Mouse (Mus musculus): ENCODE measurements at regions not wholly inside any gene's neighbourhood (a gene's known extent, or its start where the extent isn't known, plus 50 kb on each side); places are given as distances from the start of the nearest gene placed in this dataset.
A peak's percentile ranks its signal among the peaks of the same experiment; 100 is the strongest.

DNA sequence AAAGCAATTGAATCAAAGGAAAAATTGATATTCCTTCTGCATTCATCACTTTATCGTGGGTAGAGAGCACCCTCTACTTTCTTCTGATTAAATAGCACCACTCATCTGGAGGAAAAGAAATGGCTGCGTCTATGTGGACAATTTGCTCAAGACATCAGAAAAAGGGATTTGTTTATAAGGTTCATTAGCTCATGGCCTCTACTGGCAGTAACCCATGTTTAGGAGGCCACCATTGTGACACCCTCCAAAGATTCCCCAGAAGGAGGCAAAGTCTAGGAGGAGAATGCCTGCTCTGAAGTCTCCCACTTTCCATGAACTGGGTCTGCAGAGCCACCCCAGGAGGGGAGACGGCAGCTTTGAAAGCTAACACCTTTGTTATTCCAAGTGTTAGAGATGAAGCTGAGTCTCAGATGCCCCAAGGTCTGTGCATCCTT lies 147.2 kb upstream of the Plscr5 start:
- peak; percentile 72 for DNase-seq (ENCODE audit: low read depth, low spot score)

DNA sequence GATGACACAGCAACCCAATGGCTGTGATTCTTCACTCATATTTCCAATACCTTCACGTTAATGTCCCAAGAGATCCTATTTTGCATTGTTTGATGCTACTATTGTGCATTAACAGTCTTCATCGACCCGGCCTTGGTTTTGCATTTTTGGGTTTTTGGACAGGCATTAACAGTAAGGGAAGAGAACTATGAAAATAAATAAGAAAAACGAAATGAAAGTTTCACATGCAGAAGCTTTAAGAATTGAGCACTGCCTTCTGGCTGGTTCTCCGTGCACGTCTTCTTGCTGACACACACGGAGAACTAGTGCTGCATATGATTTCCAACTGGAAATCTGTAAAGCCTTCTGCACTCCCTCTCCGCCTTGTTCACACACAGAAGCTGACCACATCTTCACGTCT lies 148.6 kb upstream of the Plscr5 start:
- DNase-seq (ENCODE audit: low read depth, low spot score) = peak; percentile 50

DNA sequence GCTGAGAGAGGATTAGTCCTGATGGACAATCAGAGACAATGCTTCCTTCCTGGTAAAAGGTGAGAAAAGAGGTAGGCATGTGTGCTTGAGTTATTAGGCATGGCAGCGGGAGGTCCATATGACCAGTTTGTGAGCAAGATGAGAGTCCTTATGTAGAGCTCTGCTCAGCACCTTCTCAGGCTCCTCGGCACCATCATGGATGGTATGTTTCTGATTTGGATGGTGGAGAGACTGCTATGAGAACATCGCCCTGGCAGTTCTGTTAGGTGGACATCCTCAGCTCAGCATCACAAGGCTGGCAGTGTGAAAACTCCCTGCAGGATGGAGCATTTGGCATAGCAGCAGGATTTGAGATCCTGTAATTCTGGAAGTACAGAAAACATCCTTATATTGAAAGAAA lies 176.2 kb upstream of the Plscr5 start:
- DNase-seq (ENCODE audit: low read depth, low spot score) = peak; percentile 98

DNA sequence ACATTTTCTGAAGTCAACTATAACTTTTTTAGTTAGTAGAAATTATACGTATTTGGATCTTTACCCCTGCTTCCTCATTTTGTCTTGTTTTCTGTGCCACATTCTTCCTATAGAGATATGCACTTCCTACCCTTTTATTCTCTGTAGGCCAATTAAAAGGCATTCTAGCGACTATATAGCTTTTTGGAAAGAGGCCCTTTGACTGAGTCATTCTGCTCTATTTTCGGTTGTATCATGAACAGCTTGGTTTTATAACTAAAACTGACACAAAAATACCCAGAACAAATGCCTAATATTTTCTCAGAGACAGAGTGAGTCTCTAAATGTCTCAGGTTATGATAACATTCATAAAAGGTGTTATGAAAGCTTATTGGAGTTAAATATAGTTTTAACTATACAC lies 176.8 kb upstream of the Plscr5 start:
- DNase-seq (ENCODE audit: low read depth, low spot score) = peak; percentile 91

DNA sequence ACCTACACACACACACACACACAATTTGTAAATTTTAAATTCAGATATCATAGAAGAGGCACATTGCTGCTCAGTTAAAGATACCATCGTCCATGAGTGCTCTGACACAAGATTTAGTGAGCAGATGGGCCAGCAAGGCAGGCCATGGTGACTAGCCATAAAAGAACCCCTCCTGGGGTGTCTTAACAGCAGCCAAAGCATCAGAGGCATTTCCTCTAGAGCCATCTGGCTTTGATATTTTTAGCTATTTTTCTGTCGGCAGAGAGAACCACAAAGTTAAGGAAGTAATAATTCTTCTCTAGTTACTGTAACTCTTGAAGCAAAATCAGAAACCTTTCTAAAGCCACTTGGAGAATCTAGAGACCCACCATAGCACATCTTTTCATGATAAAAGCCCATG lies 204.5 kb upstream of the Plscr5 start:
- DNase-seq (ENCODE audit: low read depth, low spot score) = peak; percentile 96

DNA sequence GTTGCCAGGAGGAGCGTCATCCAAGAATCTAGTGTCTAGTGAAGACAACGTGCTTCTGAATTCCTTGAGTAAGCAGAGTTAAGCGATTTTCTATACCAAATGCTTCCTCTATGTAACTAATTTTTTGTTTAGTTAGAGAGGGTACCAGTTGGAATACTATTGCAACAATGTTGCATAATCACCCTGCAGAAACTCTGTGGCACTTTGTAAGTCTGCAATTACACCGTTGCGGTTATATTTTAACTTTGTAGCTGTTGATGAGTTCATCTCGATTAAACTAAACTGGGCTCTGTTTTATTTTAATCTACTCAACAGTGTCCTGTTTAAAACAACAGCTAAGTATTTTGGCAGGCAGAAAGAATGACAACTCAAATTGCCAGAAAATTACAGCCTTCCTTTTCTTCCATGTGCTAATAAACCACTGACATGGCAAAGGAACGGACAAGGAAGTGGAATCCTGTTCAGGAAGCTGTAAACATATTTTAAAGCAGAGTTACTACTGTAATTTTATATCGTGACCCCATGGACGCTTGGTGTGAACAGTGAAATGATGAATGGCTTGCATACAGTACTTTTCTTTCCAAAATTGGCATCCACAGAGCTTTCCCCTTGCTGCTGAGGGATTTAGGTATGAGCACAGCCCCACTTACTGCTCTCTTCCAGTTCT lies 210.6 kb upstream of the Plscr5 start:
- DNase-seq (ENCODE audit: low read depth, low spot score) = no peak

DNA sequence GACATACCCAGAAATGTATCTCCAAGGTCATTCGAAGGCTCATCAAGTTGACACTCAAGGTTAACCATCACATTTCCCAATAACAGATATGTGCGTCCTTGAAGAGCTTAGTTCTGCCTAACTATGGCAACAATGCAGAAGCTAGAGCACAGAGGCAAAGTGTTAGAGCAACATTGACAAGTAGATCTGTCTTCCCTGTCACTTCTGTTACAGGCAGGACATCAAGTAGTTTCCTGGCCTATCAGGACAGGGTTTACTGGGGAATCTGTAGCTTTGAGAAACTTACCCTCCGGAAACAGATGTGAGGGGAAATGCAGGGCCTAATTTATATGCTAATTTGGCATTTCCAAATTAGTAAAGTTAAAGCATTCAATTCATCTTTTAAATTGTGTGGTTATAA lies 211.2 kb upstream of the Plscr5 start:
- no peak for DNase-seq (ENCODE audit: low read depth, low spot score)

DNA sequence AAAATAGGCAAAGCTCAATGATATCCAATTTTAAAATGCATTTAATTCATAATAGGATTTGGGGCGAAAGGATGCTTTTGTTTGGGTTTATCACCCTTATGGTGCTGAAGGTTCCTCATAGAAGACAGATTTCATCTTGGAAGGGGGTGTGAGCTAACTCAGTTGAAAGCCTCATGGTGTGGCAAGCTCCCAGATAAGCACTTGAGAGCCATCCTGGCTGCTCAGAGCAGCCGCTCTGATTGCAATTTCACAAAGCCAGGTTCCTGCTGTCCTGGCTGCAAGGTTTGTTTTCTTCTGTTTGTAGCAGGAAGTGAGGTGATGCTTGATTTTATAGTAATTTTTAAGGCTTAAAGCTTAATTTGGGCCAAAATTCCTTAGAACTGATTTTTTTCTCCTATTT lies 228.7 kb upstream of the Plscr5 start:
- DNase-seq (ENCODE audit: low read depth, low spot score) = peak; percentile 97

DNA sequence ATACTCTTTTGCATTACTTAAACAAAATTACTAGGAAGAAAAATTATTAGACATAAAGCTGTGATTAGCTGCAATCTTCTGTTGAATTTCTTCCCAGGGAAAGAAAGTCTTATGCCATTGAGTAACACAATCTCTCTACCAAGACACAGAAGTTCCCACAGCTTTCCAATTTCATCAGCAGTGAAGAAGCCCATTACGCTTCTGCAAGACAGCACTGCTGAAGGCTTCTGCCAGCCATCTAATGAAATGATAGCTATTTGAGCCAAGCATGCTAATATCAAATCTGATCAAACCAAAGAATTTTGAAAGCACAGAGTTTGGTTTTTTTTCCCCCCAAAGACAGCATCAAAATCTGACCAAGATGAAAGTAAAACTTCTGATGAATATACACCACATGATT lies 230.0 kb upstream of the Plscr5 start:
- peak; percentile 24 for DNase-seq (ENCODE audit: low read depth, low spot score)

DNA sequence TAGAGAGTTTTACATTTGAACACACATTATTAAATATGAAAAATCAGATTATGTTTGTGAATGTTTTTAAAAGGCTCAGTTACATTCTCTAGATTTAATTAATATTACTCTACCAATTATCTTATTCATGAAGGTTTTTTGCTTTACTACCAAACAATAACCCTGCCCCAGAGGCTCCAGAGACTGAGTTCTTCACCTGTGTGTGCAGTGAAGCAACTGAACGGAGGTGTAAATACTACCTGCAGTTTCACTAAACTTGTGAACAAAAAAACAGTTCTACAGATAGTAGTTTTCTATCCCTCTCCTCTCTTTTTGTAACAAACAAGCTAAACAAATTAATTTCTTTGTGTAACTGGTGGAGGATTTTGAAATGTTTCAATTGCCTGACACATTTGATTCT lies 231.1 kb upstream of the Plscr5 start:
- no peak for DNase-seq (ENCODE audit: low read depth, low spot score)

DNA sequence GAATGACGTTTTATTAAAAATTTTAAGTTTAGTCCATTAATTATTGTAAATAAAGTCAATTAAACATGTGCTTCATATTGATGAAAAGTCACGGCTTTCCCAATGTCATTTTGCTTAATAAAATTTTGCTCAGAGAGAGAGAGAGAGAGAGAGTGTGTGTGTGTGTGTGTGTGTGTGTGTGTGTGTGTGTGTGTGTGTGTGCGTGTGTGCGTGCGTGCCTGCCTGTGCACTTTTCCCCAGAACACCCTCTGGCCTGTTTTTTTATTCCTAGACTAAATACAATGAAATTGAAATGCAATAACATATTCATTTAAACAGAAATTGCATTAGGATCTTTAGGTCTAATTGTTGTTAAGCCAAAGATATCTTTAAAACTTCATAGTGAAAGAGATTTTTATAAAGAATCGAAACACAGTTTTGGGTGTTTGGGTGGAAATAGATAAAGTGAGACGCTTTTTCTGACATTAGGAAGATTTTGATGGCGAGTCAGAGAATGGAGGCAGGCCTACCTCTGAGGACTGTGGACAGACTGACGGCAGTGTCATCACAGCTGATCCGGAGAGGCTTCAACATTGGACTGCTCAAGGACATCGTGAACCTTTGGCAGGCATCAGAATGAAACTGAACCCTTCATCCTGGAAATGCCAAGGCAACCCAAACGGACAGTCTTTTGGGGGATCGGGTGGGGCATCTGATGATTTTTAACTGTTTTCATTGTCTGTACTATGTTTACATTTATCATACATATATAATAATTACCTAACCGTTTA lies 232.0 kb upstream of the Plscr5 start:
- peak; percentile 86 for DNase-seq (ENCODE audit: low read depth, low spot score)

DNA sequence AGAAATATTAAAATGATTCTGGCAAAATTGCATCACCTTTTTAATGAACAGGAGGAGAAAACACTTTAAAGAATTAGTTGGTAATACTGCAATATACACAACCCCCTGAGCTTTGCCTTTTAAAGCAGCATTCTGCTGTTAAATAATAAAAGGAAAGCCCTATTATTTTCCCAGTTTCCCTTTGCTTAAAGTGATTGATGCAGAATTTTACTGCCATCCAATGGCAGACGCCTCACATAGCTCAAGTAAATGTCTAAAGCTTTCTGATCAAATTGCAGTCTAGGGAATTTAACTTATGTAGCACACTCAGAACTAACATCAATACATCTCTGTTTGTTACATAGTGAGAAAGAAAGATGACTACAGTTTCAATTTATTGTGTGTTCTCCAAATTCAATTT lies 233.1 kb upstream of the Plscr5 start:
- DNase-seq (ENCODE audit: low read depth, low spot score) = peak; percentile 87

DNA sequence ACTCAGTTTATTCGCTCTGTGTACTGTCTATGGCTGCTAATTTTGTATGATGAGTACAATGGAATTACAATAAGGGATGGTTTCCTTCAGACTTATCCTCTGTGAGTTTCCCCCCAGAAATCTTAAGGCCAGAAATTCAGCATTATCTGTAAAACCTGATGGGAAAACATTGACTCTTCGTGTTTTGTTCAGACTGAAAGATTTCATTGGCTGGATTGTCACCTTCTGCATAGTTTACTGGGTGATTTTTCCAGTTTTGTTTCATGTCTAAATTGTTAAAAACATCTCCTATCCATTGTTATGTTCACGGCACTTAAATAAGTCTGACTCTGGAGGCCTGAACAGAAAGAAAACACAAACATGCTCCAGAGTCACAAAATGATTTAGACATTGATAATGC lies 233.7 kb upstream of the Plscr5 start:
- no peak for DNase-seq (ENCODE audit: low read depth, low spot score)

DNA sequence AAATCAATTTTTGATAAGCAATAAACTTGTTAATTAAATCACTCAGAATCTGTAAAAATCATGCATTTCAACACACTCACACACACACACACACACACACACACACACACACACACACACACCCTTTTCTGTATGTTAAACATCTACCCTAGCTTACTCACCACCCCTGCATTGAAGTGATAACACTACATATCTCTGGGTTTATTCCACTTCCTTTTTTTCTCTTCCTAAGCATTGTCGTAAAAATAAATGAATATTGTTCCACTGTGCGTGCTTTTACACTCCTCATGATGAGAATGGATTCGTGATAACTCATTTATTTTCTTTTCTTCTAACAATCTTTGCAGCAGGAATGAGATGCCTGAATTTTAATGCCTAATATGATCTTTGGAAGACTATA lies 234.3 kb upstream of the Plscr5 start:
- no peak for DNase-seq (ENCODE audit: low read depth, low spot score)

DNA sequence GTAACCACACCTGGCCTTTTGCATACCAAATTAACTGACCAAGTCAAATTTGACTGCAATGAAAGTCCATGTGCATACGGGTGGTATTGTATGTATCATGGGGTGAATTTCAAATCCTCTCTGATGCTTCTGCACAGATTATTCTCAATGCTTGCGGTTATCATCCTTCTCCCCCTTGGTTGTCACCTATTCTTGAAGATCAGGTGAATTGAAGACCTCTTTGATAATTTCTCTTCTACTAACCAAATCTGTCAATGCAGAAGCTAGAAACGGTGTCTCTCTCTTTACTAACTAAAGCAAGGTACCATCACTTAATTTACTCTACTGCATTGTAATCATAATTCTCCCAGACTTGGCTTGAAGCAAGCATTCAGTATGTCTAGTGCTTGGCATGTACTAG lies 235.7 kb upstream of the Plscr5 start:
- DNase-seq (ENCODE audit: low read depth, low spot score) = peak; percentile 24

DNA sequence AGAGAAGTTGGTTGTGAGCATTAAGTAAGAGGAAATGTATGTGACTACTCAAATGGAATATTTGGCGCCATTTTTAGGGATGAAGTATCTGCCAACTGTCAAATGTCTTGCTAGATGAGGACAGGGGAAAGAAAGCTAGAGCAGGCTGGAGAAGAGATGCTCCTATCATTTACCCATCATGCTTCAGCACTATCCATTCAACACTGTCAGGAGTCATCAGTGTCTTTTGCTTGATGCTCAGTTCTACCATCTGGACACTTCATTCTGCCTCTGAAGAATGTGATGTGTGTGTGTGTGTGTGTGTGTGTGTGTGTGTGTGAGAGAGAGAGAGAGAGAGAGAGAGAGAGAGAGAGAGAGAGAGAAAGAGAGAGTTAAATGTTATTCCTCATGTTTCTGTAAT lies 244.0 kb upstream of the Plscr5 start:
- DNase-seq (ENCODE audit: low read depth, low spot score) = peak; percentile 64

DNA sequence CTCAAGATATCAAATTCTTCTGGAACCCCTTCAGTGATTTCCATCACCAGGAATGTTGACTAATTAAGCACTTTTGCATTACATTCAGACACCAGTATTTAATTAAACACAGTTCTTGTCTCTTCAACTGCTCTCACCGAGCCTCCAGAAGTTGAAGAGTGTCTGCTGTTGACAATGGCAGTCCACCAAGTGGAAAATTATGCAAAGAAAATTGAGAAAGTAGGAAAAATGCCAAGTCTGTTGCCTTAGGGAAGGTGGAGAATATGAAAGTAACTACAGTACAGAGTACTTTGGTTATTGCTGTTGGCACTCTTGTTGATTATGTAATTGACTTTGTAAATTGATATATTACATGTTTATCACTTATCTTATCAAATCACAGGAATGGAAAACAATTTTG lies 250.7 kb upstream of the Plscr5 start:
- DNase-seq (ENCODE audit: low read depth, low spot score) = no peak

DNA sequence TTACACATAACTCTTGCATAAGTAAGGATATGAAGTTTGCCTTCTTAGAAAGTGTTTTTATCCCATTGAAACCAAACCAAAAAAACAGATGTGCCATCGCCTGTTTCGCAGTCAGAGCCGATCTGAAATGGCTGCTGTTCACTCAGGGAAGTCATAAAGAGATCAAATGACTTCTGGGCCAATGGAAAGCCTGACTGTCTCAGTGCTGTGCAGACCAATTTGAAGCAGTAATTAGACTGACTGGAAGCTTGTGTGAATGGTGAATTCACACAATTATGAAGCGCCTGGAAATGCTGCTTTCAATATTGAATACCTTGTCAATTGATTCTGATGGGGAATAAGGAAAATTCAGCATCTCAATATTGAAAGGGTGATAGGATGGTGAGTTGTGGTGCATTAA lies 254.0 kb upstream of the Plscr5 start:
- no peak for DNase-seq (ENCODE audit: low read depth, low spot score)

DNA sequence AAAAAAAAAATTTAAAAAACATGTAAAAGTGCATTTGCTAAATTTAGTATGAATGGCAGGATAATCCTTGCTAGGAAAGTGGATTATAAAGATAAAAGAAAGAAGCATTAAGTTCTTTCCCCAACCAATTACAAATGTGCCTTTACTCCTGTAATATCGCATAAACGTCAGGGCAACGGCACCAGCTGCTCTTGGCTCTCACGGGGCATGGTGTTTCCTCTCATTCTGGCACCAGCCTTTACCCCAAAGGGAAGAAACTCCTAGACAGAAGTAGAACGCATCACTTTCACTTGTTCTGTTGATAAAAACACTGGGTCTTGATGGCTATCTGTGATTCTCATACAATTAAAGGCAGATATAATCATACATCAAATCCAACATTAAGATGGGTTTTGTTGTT lies 288.7 kb upstream of the Plscr5 start:
- DNase-seq (ENCODE audit: low read depth, low spot score) = peak; percentile 5

DNA sequence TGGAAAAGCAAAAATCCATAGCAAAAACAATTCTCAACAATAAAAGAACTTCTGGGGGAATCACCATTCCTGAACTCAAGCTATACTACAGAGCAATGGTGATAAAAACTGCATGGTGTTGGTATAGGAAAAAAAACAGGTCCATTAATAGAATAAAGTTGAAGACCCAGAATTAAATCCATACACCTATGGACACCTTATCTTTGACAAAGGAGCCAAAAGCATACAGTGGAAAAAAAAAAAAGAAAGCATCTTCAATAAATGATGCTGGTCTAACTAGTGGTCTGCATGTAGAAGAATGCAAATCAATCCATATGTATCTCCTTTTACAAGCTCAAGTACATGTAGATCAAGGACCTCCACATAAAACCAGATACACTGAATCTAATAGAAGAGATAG lies 291.8 kb upstream of the Plscr5 start:
- no peak for DNase-seq (ENCODE audit: low read depth, low spot score)

DNA sequence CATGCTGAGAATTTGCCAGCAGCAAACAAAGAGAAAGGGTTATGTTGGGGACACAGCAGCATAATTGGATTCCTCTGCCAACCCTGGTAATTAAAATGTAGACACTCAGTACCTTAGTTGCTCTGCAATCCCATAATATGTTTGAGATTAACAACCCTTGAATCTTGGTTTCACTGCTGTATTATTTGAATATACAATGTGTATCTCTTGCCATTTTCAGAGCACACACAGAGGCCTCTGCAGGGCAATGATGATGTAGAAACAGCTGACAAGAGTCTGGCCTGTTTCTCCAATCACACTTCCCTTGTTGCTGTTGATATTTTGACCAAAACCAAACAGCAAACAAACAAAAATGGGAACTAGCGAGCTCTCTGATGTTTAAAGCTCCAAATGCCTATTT lies 315.9 kb upstream of the Plscr5 start:
- DNase-seq (ENCODE audit: low read depth, low spot score) = no peak

DNA sequence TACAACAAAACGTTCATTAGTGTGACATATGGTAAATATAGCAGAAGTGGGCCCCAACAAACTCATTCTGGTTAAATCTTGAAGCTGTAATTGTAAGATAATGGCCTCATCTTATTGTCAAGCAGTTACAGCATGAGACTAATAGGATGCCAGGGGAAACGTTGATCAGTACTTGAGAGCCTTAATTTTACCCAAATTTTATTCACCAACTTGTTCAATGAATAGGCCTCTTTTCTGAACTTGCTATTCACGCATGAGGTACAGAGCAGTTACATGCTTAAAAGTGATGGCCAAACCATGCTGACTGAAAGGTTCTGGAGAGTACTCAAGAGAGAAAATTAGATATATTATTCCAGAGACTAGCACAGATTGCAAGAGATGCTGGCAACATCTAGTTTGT lies 361.2 kb upstream of the Plscr5 start:
- no peak for DNase-seq (ENCODE audit: low read depth, low spot score)

DNA sequence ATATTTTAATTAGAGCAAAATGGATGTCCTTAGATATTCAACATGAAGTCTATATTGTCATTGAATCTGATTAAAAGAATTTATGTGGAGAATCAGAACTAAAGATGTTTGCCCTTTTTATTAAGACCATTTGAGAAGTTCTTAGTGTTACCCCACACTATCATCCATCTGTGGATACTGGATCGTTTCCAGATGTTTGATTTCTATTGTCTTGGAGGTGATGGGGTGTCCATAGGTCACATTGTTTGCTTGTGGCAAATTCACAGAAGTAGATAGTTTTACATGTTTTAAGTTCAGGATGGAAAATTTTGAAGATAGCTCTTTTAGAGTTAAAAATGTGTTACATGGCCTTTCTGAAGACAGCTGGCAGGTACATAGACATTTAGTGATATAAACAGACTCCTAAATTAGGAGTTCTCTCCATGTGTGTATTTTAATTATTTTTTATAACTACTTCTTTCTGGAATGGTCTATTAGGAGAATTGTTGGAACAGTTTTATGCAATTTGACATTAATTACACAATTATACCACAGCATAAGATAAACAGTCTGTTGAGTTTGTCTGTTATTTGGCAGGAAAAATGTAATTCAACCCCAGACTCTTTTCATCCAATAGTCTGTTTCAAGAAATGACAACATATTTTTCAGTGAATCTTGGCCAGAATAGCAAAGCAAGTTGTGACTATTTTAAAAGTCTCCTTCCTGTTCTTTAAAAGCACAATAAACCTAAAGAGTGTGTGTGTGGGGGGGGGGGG lies 368.8 kb upstream of the Plscr5 start:
- DNase-seq (ENCODE audit: low read depth, low spot score) = no peak

Data from brain, adult 2 months (tissue).